Mouse (Mus musculus) G1E (cell line): ENCODE results near the gene Cgnl1. TPM values are rescaled to one million over a fixed set of nuclear protein-coding genes. Genes with fewer than 3 reads are reported as not detected.

ENCODE experiments used
- ATAC-seq: 2 replicates; pipeline ENCODE4 v1.8.0; 2016; ENCODE audit warnings: mild to moderate bottlenecking; ENCODE audit not compliant: insufficient number of reproducible peaks, poor library complexity, low FRiP score, severe bottlenecking; ENCODE audit errors: extremely low read depth
- DNase-seq: peaks from one replicate; pipeline ENCODE4 v3.0.0; 2012; ENCODE audit warnings: low spot score
- H3K27me3 ChIP-seq: 2 replicates; pipeline ENCODE4 v1.6.1; 2012; ENCODE audit warnings: mild to moderate bottlenecking, low read length, inconsistent platforms; ENCODE audit not compliant: insufficient read depth
- H3K36me3 ChIP-seq: replicated peaks from 2 replicates; pipeline ENCODE3; 2012; ENCODE audit warnings: mild to moderate bottlenecking, inconsistent platforms
- H3K4me1 ChIP-seq: 2 replicates; pipeline ENCODE4 v1.6.1; 2012; ENCODE audit warnings: low read depth, low read length, inconsistent platforms, mixed read lengths; ENCODE audit not compliant: insufficient read depth
- H3K4me3 ChIP-seq: 2 replicates; pipeline ENCODE4 v1.5.1; 2012; ENCODE audit warnings: low read depth, mild to moderate bottlenecking, inconsistent platforms, low read length, moderate library complexity, mixed read lengths
- H3K9me3 ChIP-seq: replicated peaks from 2 replicates; pipeline ENCODE4 v1.6.1; 2012; ENCODE audit warnings: inconsistent platforms
- CTCF ChIP-seq: IDR thresholded peaks from 2 replicates; pipeline ENCODE4 v1.5.1; 2012; ENCODE audit warnings: low read depth, low read length, inconsistent platforms, mixed read lengths
- GATA1 ChIP-seq: IDR thresholded peaks from 2 replicates; pipeline ENCODE4 v1.6.1; 2012; ENCODE audit warnings: borderline replicate concordance, low read length, inconsistent platforms, mixed read lengths
- GATA2 ChIP-seq: IDR thresholded peaks from 2 replicates; pipeline ENCODE4 v1.6.1; 2012; ENCODE audit warnings: low read depth, low read length, inconsistent platforms, borderline replicate concordance
- POLR2AphosphoS5 ChIP-seq: IDR thresholded peaks from 2 replicates; pipeline ENCODE4 v1.6.1; 2012; ENCODE audit warnings: low read depth, low read length, inconsistent platforms; ENCODE audit not compliant: insufficient replicate concordance
- TAL1 ChIP-seq: conservative IDR thresholded peaks from 2 replicates; pipeline ENCODE4 v1.6.1; 2012; ENCODE audit warnings: low read depth, low read length, inconsistent platforms, mixed read lengths
- polyA plus RNA-seq: library from polyadenylated mRNA; stranded (reverse); fragments of >175 nt; gene quantifications from 2 replicates; pipeline ENCODE4 v1.2.3, GENCODE M21; 2012
- total RNA-seq, 2 experiments: library from RNA; stranded (forward) in 1 of 2; stranded (reverse) in 1 of 2; fragments of 200-1000 nt in 1 of 2; fragments of >200 nt in 1 of 2; fragmentation: Nextera tagmentation in 1 of 2; gene quantifications; 2 replicates each; pipeline ENCODE4 v1.2.3; 2014 to 2017

The Cgnl1 gene
- total and polyA plus RNA-seq, 3 experiments: 0.98 to 1.6 (median 1.4) TPM

DNA sequence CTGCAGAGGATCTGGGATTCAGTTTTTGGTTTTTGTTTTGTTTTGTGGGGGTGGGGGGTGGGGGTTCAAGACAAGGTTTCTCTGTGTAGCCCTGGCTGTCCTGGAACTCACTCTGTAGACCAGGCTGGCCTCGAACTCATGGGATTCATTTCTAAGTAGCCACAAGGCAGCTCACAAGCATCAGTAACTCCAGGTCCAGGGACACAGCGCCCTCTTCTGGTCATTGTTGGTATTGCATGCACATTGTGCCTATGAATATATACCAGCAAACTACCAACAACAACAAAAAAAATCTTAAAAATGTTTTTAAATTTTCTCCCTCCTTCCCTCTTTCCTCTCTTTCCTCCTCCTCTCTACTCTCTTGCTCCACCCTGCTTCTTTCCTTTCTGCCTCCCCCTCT is 156.8 kb downstream of the Cgnl1 start:
- DNase-seq (no peak), ATAC-seq (no peak)
- no peaks in the 10 kb centered on the region for H3K9me3 ChIP-seq
- no peaks in the 10 kb centered on the region for H3K36me3 ChIP-seq
- no peaks in the 10 kb centered on the region; the same call in 1 of the 2 replicates for H3K4me1 ChIP-seq
- no peak overlapping the region for H3K4me3 ChIP-seq
- H3K27me3 ChIP-seq: peaks cover 18% of the 10 kb centered on the region; the same call in 1 of the 2 replicates
- TF ChIP-seq GATA1: no peak
- TF ChIP-seq POLR2AphosphoS5: no peak
- no peak for TF ChIP-seq TAL1
- TF ChIP-seq GATA2: no peak
- peak; percentile 79 for TF ChIP-seq CTCF

DNA sequence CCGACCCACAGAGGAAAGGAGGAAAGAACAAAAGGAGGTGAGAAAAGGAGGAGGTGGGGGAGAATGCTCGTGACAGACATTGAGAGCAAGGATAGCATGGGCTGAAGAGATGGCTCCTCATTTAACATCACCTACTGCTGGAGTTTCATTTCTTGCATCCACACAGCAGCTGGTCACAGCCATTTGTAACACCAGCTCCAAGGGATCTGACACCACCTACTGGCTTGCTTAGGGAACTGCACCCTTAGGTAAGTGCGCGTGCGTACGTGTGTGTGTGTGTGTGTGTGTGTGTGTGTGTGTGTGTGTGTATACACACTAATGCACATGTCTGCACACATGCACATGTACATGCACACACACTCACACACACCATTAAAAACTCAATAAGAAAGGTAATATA is 158.4 kb downstream of the Cgnl1 start:
- ATAC-seq (no peak), DNase-seq (no peak)
- H3K27me3 ChIP-seq: peaks cover 25% of the 10 kb centered on the region
- no peak overlapping the region for H3K4me3 ChIP-seq
- no peaks in the 10 kb centered on the region for H3K36me3 ChIP-seq
- H3K9me3 ChIP-seq: no peaks in the 10 kb centered on the region
- TF ChIP-seq POLR2AphosphoS5 (no peak), TAL1 (no peak)
- no peaks in the 10 kb centered on the region; the same call in 1 of the 2 replicates for H3K4me1 ChIP-seq

DNA sequence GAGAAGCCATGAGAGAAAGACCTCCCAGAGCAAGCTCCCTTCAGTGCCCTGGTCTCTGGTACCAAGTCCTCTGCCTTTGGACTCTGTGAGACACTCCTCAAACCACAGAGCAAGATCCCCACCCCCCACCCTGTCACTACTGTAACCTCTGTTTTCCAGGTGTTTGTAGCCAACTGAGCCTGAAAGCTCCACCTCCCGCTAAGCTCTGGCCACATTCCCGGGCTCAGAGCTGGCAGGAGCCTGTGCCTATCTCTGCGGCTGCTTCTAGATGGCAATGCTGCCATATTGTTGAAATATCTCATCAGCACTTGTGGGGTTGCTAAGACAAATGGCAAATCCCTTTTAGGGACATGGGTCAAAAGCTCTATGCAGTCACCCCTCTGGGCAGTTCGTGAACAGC is 159.5 kb downstream of the Cgnl1 start:
- no peak for ATAC-seq
- Histone ChIP-seq H3K9me3 (no peaks in the 10 kb centered on the region), H3K4me1 (no peaks in the 10 kb centered on the region; the same call in 1 of the 2 replicates), H3K36me3 (no peaks in the 10 kb centered on the region), H3K27me3 (peaks cover 31% of the 10 kb centered on the region), H3K4me3 (no peak overlapping the region)
- no peak for TF ChIP-seq POLR2AphosphoS5
- no peak for TF ChIP-seq GATA2
- no peak for TF ChIP-seq CTCF
- TF ChIP-seq GATA1: no peak
- no peak for TF ChIP-seq TAL1
- DNase-seq: no peak

DNA sequence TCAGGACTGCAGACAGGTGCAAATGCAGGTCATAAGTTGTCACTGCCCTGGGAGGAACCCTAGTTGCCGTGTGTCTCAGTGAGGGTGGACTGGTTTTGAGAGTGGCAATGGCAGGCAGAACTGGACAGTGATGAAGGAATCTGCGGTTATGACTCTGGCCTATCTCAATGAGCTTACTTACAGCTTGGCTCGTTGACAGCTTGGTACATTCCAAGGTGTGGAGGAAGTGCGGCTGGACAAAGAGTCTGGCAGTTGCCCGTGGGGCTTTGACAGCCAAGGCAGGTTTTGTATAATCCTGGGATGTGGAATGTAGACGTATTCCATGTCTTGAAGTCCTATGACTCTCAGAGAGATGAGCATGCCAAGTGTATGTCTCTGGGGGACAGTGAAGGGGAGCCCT is 162.4 kb downstream of the Cgnl1 start:
- TF ChIP-seq GATA1: no peak
- no peak for TF ChIP-seq TAL1
- Histone ChIP-seq H3K4me1 (peaks cover 6% of the 10 kb centered on the region), H3K27me3 (peaks cover 52% of the 10 kb centered on the region), H3K9me3 (no peaks in the 10 kb centered on the region), H3K4me3 (no peak overlapping the region), H3K36me3 (no peaks in the 10 kb centered on the region)
- ATAC-seq (no peak), DNase-seq (no peak)

DNA sequence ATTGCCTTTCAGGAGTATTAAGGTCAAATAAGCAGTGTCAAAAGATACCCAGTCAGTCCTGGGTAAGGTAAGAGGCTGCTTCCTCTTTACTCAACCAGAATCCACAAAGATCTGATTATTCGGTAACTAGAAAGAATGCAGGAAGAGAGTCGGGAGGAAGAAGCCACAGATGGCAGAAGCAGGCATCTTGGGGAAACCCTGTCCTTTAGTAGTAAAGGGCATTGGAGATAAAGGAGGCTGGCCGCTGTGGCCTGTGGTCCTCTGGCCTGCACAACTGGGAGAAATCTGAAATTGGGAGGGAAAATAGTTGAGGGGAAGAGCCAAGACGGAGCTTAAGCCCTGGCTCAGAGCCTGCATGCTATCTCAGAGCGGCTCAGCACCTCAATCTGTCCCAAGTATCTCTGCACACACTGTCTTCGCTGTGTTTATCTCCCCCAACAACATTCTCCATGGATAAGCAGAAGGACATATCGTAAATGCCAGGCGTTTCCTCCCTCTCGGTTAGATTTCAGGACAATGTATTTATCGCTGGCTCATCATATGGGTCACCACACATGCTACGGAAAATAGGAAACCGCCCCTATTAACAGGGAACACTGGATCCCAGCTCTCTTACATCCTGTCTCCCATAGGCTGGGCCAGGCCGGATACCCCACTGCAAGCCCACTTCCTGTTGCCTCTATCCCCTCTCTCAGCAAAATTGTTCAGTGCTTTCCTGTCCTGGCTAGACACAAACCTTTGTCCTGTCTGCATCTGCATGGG is 164.9 kb downstream of the Cgnl1 start:
- no peak overlapping the region for H3K4me3 ChIP-seq
- H3K36me3 ChIP-seq: no peaks in the 10 kb centered on the region
- ATAC-seq (no peak), DNase-seq (no peak)
- peaks cover 6% of the 10 kb centered on the region for H3K4me1 ChIP-seq
- no peaks in the 10 kb centered on the region for H3K9me3 ChIP-seq
- TF ChIP-seq TAL1 (no peak; the same call in 1 of the 2 replicates), POLR2AphosphoS5 (no peak), GATA1 (no peak), GATA2 (no peak), CTCF (no peak)
- peaks cover 40% of the 10 kb centered on the region for H3K27me3 ChIP-seq

DNA sequence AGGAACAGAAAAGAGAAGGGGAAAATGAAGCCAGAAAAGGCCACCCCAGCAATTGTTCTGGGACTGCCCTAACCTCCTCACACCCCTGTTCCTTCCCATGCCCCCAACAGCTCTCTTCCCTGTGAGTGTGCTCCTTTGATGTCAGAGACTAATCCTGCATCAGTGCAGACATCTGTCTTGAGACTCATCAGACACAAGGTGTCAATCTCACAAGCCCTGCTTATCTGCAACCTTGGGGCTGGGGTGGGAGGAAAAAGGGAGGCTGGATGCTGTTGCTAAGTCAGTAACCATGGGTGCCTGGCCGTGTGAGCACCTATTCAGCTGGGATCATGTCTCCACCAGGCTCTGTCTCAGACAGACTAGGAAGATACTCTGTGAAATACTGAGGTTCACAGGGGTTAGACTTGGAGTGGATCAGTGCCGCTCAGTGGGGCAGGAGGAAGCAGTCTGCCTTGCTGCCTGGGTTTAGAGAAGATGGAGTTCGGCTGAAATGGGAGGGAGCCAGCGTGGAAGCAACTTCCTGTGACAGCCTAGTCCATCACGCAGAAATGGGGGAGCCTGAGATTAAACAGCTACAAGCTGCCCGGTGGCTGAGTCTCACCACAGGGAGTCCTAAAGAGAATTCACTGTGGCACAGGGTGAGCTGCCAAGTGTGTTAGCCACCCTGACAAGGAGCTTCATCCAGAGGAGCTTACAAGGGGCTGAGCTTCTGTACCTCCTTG is 166.3 kb downstream of the Cgnl1 start:
- ATAC-seq: no peak
- peaks cover 43% of the 10 kb centered on the region for H3K27me3 ChIP-seq
- no peak overlapping the region for H3K4me3 ChIP-seq
- no peak for TF ChIP-seq CTCF
- TF ChIP-seq GATA2: no peak
- no peak for TF ChIP-seq POLR2AphosphoS5
- no peak for TF ChIP-seq TAL1
- no peak for TF ChIP-seq GATA1
- H3K9me3 ChIP-seq: no peaks in the 10 kb centered on the region
- no peak for DNase-seq
- H3K4me1 ChIP-seq: peaks cover 6% of the 10 kb centered on the region
- no peaks in the 10 kb centered on the region for H3K36me3 ChIP-seq
